Mouse (Mus musculus): ENCODE measurements at regions not wholly inside any gene's neighbourhood (a gene's known extent, or its start where the extent isn't known, plus 50 kb on each side); places are given as distances from the start of the nearest gene placed in this dataset.

- no peak for TF ChIP-seq POLR2A (IDR thresholded peaks at IDR 0.05; ENCODE audit: extremely low read depth, insufficient read depth, low read length)
- no peak for TF ChIP-seq CTCF (IDR thresholded peaks at IDR 0.05; ENCODE audit: low read depth, low read length)
Observed at GRCm38 (mm10) chr13:102463993-102464392, 229.4 kb upstream of the Cd180 start.

Data from liver, adult 2 months (tissue).